Mouse (Mus musculus) kidney, postnatal 0 days (tissue): ENCODE data around the gene Clmn. TPM values are rescaled to one million over a fixed set of nuclear protein-coding genes. Genes with fewer than 3 reads are reported as not detected.

Experiments used
- ATAC-seq: fragments of 200-750 bp; cut with Nextera tagmentation; replicated peaks from 2 replicates; pipeline ENCODE4 v1.8.0; 2017; ENCODE audit warnings: low read depth, moderate number of reproducible peaks, moderate TSS enrichment, moderate library complexity; ENCODE audit not compliant: low FRiP score
- DNase-seq: peaks from one replicate; pipeline ENCODE4 v3.0.0-alpha.2; 2016; ENCODE audit warnings: low spot score
- H3K27ac ChIP-seq: fragments of 300-500 bp; sonication (generic); 2 replicates; pipeline ENCODE4 v1.5.1; 2014; ENCODE audit warnings: mild to moderate bottlenecking
- H3K27me3 ChIP-seq: fragments of 300-500 bp; sonication (generic); 2 replicates; pipeline ENCODE4 v1.6.1; 2014; ENCODE audit warnings: low read length, mixed read lengths; ENCODE audit not compliant: insufficient read depth
- H3K36me3 ChIP-seq: fragments of 300-500 bp; sonication (generic); 2 replicates; pipeline ENCODE4 v1.6.1; 2014; ENCODE audit warnings: low read length, mixed read lengths; ENCODE audit not compliant: insufficient read depth
- H3K4me1 ChIP-seq: fragments of 300-500 bp; sonication (generic); replicated peaks from 2 replicates; pipeline ENCODE4 v1.6.1; 2014; ENCODE audit warnings: antibody characterized with exemption, low read length, mixed read lengths; ENCODE audit not compliant: insufficient read depth
- H3K4me2 ChIP-seq: fragments of 300-500 bp; sonication (generic); 2 replicates; pipeline ENCODE4 v1.6.1; 2014; ENCODE audit warnings: mild to moderate bottlenecking, low read length, moderate library complexity, mixed read lengths
- H3K4me3 ChIP-seq: fragments of 300-500 bp; sonication (generic); replicated peaks from 2 replicates; pipeline ENCODE4 v1.5.1; 2014; ENCODE audit warnings: low read depth, low read length
- H3K9ac ChIP-seq: fragments of 300-500 bp; sonication (generic); 2 replicates; pipeline ENCODE4 v1.6.1; 2014; ENCODE audit warnings: low read depth, low read length
- H3K9me3 ChIP-seq: fragments of 300-500 bp; sonication (generic); replicated peaks from 2 replicates; pipeline ENCODE4 v1.6.1; 2016; ENCODE audit warnings: low read length, inconsistent platforms, mixed read lengths
- CTCF ChIP-seq: IDR thresholded peaks from 2 replicates; pipeline ENCODE4 v1.5.1; 2016; ENCODE audit warnings: antibody characterized with exemption, low read depth, mild to moderate bottlenecking, moderate library complexity
- WGBS: fragments of 180-500 bp; shearing (Covaris S2); extraction: QIAGEN DNeasy Blood & Tissue Kit; methylation state at CpG from one replicate; pipeline ENCODE4 v1.1.7; 2014; 5-methylcytosine and 5-hydroxymethylcytosine counted together
- polyA plus RNA-seq: library from polyadenylated mRNA; unstranded; fragments of >200 nt; fragmentation: Nextera tagmentation; extraction: Ambion mirVana; gene quantifications from 2 replicates; pipeline ENCODE4 v1.2.1, GENCODE M21; 2015

Clmn gene
- polyA plus RNA-seq, 1 experiment from 2014 or later = 6.0 TPM

- H3K9ac ChIP-seq = no peak overlapping the region
- DNase-seq = no peak
- no peaks in the 10 kb centered on the region for H3K36me3 ChIP-seq
- H3K4me2 ChIP-seq = no peak overlapping the region
- H3K27ac ChIP-seq = no peak overlapping the region
- ATAC-seq = no peak
- no peaks in the 10 kb centered on the region for H3K27me3 ChIP-seq
- no peak overlapping the region for H3K4me3 ChIP-seq
- TF ChIP-seq CTCF = no peak
- no peaks in the 10 kb centered on the region for H3K9me3 ChIP-seq
- WGBS = 66% methylated on average over 13 of the region's 13 CpGs
- H3K4me1 ChIP-seq = 0 out of 2 replicates have a peak, but pooled peaks cover 3% of the 10 kb centered on the region
Measured at GRCm38 (mm10) chr12:104837957-104838401, 26.9 kb downstream of the Clmn start.

GRCm38 (mm10) chr12:104837111-104837837 lies 27.6 kb downstream of the Clmn start:
- Histone ChIP-seq H3K27me3 (no peaks in the 10 kb centered on the region), H3K36me3 (no peaks in the 10 kb centered on the region), H3K27ac (no peak overlapping the region), H3K4me1 (0 out of 2 replicates have a peak, but pooled peaks cover 3% of the 10 kb centered on the region), H3K4me3 (no peak overlapping the region), H3K4me2 (no peak overlapping the region), H3K9ac (no peak overlapping the region), H3K9me3 (no peaks in the 10 kb centered on the region)
- ATAC-seq = no peak
- DNase-seq = peak; percentile 62
- WGBS = 35% methylated on average over 2 of the region's 2 CpGs
- peak; percentile 12; the same call in 1 of the 2 replicates for TF ChIP-seq CTCF

GRCm38 (mm10) chr12:104836230-104836629 lies 28.6 kb downstream of the Clmn start:
- WGBS = 95% methylated on average over 6 of the region's 6 CpGs
- no peaks in the 10 kb centered on the region for H3K27me3 ChIP-seq
- H3K4me1 ChIP-seq = 0 out of 2 replicates have a peak, but pooled peaks cover 3% of the 10 kb centered on the region
- DNase-seq (no peak), ATAC-seq (no peak)
- no peaks in the 10 kb centered on the region for H3K36me3 ChIP-seq
- H3K27ac ChIP-seq = no peak overlapping the region
- H3K4me2 ChIP-seq = no peak overlapping the region
- no peak overlapping the region for H3K4me3 ChIP-seq
- no peaks in the 10 kb centered on the region for H3K9me3 ChIP-seq
- no peak overlapping the region for H3K9ac ChIP-seq
- no peak for TF ChIP-seq CTCF

- Histone ChIP-seq H3K9ac (no peak overlapping the region), H3K4me3 (no peak overlapping the region), H3K4me1 (peaks cover 3% of the 10 kb centered on the region; the same call in 1 of the 2 replicates), H3K27me3 (no peaks in the 10 kb centered on the region), H3K27ac (no peak overlapping the region), H3K9me3 (no peaks in the 10 kb centered on the region), H3K4me2 (no peak overlapping the region), H3K36me3 (no peaks in the 10 kb centered on the region)
- WGBS = 71% methylated on average over 19 of the region's 19 CpGs
- ATAC-seq (no peak), DNase-seq (no peak)
- no peak for TF ChIP-seq CTCF
Measured at GRCm38 (mm10) chr12:104835369-104836094, 29.3 kb downstream of the Clmn start.

- DNase-seq (no peak), ATAC-seq (no peak)
- Histone ChIP-seq H3K27me3 (no peaks in the 10 kb centered on the region), H3K36me3 (no peaks in the 10 kb centered on the region), H3K27ac (no peak overlapping the region), H3K4me2 (no peak overlapping the region), H3K9ac (no peak overlapping the region), H3K9me3 (no peaks in the 10 kb centered on the region), H3K4me3 (no peak overlapping the region), H3K4me1 (peaks cover 10% of the 10 kb centered on the region)
- 39% methylated on average over 4 of the region's 4 CpGs for WGBS
- no peak for TF ChIP-seq CTCF
Measured at GRCm38 (mm10) chr12:104834772-104835171, 30.1 kb downstream of the Clmn start.

- peak; percentile 48 for ATAC-seq
- WGBS = 63% methylated on average over 17 of the region's 17 CpGs
Measured at GRCm38 (mm10) chr12:104830666-104831435, 34.0 kb downstream of the Clmn start.

More at GRCm38 (mm10) chr12:104830666-104831435, 34.0 kb downstream of the Clmn start:
- Histone ChIP-seq H3K9ac (no peak overlapping the region), H3K9me3 (no peaks in the 10 kb centered on the region), H3K4me1 (peaks cover 18% of the 10 kb centered on the region), H3K27me3 (no peaks in the 10 kb centered on the region), H3K27ac (peak overlapping the region; percentile 79), H3K4me2 (no peak overlapping the region), H3K36me3 (no peaks in the 10 kb centered on the region), H3K4me3 (no peak overlapping the region)
- no peak for TF ChIP-seq CTCF
- no peak for DNase-seq
